Mouse (Mus musculus): ENCODE data around the gene Ttll8.

The Ttll8 gene

DNA sequence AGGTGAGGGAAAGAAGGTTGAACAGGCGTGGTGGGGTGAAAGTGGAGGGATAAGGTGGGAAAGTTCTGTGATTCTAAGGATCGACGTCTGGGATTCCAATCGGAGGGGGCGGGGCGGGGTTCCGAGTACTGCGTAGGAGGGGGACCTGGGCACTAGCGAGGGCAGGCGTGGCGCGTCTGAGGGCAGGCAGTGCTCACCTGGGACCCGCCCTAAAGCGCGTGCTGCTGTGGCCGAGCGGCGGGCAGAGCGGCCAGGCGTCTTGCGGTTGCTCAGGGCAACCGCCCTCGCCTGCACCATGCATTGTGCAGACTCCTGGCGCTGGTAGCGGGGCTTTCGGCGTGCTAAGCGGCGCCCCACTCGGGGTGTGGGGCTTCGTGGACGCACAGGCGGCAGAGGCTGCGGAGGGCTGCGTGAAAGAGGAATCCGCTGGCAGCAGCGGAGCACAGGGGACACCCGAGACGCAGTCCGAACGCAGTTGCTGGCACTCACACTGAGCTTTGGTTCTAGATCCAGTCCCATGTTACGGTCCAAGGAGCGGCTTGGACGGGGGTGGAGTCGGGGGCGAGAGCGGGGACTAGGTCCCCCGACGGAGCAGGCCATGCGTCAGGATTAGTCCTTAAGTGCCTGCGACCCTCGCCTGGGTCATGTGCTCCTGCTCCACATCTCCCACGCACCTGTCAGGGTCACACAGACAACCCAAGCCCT, at the start of gene Ttll8:
Gene Ttll8 (minus strand): TSS at position 51 of the 705 bp plus-strand sequence.
- DNase-seq (ENCODE audit: low read depth, low spot score), result peak; percentile 18

DNA sequence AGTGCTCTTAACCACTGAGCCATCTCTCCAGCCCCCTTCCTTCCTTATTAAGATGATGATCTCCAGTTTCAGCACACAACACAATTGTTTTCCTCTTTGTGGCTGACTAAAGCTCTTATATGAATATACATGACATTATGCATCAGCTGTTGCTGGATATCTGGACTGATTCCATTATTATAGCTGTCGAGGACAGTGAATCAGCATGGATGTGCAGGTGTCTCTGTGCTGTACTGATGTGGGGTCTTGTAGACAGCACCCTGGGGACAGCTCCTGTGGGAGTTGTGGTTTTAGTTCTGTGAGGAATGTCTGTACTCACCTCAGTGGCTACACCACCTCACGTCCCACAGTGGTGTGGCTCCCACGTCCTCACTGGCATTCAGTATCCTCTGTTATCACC, 47.0 kb upstream of the Ttll8 start:
- DNase-seq (ENCODE audit: low read depth, low spot score), result no peak

DNA sequence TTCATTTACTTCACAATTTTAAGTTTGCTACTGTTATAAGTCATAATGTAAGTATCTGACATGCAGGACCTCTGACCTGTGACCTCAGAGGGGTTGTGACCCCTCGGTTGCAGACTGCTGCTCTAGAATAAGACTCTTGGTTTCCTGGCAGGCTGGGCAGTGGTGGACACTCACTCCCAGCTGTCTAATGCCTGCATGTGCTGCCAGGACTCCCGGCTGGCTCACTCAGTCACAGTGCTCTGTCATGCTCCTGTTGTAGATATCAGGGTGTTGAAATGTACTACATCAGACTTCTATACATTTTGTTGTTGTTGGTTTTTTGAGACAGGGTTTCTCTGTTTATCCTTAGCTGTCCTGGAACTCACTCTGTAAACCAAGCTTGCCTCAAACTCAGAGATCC, 46.1 kb upstream of the Ttll8 start:
- no peak for DNase-seq (ENCODE audit: low read depth, low spot score)

DNA sequence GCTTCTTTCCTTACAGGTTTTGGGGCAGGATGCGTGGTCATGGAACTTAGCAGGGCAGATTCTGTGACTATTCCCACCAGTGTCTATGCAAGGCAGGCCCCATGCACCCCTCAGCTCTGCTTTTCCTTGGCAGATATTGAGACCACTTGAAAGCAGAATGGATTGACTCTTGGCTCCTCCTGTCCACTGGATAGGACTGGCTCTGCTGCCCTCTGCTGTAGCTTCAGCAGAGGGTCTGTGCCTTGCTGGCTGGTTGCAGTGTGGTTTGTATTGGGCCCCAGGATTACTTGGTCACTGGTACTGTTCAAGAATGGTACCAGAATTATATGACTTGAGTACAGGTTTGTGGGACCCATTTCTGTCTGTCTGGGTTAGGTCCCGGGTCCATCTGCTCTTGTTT, 44.9 kb upstream of the Ttll8 start:
- DNase-seq (ENCODE audit: low read depth, low spot score), result peak; percentile 14

DNA sequence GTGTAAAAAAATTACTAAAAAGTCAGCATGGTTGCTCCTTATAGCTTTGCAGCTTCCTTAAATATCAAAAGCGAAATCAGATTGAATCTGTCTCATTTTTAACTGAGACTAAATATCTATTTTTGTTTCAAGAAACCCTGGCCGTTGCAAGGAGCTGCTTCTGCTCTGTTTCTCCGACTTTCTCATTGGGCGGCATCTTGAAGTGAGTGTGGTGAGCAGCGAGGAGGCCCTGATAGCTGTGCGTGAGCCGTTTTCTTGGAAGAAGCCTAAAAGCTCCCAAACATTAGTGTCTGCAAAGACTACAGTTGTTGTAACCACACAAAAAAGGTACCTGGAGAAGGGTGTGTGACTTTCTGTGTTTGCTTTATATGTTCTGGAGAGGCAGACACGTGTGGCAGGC, 44.4 kb upstream of the Ttll8 start:
- DNase-seq (ENCODE audit: low read depth, low spot score), result peak; percentile 23

DNA sequence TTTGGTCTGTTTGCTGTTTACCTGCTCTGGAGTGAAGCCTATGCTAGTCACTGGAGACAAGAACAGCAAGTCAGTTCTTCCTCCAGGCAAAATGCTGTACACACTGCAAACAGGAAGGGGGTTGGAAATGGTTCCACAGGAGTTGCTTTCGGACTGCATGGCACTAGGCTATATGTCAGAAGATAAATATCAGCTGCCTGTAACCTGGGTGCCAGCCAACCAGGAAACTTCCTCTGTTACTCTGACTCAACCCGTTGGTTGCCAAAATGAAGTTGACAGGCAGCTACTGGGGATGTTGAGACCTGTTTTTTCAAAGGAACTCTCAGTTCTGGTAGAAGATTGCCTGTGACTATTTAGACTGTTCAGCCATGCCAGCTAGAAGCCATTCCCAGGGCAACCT, 35.0 kb upstream of the Ttll8 start:
- no peak for DNase-seq (ENCODE audit: low read depth, low spot score)

DNA sequence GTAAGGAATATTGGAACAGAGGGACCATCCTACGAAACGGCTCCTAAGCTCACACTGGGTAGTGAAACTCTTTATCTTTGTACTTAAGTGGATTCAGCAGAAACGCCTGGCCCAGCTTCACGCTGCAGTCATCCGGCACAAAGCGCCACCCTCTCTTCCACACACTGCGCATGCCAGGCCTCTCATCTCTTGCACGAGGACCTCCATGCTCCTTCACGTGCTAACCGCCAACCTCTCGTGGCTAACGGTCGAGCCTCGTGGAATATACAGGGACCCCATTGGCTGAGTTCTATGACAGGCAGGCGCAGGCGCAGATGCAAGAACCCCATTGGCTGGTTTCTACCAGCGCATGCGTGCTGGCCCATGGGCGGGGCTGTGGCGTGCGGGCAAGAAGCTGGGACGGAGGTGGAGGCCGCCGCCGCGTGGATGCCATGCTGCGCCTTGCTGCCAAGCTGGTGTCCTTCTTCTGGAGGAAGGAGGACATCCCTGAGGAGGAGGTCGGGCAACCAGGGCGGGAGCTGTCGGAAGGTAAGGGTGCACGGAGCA, 28.4 kb upstream of the Ttll8 start, which contains the start of gene Mov10l1:
Gene Mov10l1 (plus strand): TSS at position 376 of the 546 bp plus-strand sequence.
- no peak for DNase-seq (ENCODE audit: low read depth, low spot score)

DNA sequence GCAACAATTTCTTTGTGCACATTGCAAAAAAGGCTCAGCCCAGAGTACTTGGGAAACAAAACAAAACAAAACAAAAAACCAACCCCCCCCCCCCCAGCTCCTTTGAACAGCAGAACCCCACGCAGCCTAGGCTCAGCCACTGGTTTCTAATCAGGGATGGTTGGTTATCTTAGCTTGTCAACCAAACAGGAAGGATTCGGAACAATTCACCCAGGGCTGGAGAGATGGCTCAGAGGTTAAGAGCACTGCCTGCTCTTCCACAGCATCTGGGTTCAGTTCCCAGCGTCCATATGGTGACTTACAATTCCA, 24.9 kb upstream of the Ttll8 start:
- no peak for DNase-seq (ENCODE audit: low read depth, low spot score)

DNA sequence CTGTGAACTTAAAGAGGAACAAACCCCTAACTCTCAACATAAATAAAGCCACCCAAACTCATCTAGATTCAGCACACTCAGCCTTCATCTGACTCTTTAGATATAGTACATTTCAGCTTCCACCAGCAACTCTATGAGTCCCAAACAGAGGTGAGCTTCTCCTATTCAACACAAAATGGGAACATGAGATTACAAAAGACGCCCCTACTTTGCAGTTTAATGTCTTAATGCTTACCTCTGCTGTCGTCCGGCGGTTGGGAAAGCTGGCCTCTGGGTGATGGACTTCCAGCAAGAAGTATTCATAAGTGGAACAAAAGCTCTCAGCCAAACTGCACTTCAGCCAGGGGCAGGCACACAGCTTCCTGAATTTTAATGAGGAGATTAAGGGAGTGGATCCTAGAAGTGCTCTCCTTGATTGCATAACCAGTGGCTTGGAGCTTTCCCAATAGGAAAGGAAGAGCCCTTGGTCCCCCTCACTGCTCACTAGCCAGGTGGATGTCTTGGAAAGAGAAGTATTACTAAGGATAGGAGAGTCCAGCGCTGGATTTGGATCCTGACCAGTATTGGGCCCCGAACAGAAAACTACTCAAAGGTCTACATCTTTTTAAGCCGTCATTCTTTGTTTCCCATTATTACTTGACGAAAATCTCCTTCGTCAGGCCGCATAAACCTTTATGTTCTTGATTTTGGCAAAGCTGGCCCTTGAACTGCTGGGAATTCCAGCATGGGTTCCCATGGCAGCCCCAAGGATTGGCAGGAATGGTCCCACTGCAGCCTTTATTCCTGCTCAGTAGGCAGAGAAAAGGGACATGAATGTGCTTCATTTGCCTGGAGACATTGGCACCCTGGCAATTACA, 24.3 kb upstream of the Ttll8 start, which contains the start of gene Mlc1:
Gene Mlc1 (minus strand): TSS at position 727 of the 857 bp plus-strand sequence.
- DNase-seq (ENCODE audit: low read depth, low spot score), result peak; percentile 54

DNA sequence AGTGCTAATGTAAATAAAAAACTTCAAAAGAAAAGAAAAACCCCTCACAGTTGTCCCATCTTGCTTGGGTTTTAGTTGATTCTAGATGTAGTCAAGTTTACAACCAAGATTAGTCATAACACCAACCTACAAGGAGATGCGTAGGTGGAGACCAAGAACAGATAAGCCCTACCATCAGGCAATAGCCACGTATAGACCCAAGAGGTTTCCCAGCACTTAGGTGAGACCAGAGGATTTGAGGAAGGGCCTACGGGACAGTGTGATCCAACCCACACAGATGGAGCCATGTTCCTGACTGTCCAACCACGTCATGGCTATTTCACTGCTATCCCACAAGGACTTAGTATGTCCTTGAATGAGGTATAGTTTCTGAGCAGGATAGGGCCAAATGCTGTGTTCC, 18.1 kb upstream of the Ttll8 start:
- DNase-seq (ENCODE audit: low read depth, low spot score), result no peak

DNA sequence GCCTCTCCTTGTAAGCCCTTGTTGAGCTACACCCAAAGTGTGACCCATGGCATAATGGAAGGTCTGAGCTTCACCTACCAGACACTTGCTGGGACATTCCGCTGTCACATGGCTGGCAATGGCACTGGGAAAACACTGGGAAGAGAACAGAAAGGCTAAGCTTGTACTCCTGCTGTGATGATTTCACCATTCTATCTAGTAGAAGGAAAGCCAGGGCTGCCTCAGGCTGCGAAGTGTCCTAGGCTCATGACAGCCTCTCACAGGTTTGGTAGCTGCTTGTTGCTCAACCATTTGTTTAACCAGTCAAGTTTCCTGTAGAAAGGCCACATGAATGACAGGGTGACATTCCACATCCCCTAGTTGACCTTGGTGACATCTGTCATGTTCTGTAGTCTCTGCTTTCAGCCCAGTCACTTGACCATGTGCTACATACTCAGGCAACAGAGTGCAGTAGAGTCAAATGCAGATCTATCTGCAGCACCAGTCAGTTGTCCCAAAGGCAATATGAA, 9.9 kb upstream of the Ttll8 start:
- no peak for DNase-seq (ENCODE audit: low read depth, low spot score)

DNA sequence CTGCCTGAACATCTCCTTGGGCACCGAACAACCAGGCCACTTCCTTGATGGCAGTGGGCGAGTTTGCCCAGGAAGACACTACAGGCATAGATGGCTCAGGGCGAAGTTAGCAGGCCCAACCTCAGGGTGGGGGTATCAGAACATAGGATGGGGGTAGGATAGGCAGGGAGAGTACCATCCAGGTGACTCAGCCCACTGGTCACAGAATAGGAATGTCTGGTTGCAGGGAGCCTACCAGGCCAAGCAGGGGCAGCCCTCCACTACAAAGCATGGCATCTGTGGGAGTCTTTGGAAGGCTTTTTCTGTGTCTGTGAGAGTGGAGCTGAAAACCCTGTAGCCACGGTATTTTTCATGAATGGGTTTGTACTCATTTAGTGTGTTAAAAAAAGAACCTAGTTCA, 3.3 kb upstream of the Ttll8 start:
- no peak for DNase-seq (ENCODE audit: low read depth, low spot score)

DNA sequence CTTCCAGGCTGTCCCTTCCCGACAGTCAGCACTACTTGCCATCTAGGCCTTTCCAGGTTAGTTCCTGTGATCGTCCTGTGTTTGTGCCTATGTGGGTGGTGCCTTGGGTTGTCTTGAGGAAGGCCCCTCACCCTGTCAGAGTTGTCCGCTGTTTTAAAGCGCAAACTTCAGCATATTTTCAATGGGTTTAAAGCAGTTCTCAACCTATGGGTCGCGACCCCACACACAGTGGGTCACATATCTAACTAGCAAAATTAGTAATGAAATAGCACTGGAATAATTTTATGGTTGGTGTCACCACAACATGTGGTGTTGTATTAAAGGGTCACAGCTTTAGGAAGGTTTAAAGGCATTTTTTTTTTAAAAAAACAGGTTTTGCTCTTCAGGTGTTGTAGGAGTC, 1.1 kb upstream of the Ttll8 start:
- DNase-seq (ENCODE audit: low read depth, low spot score), result no peak

DNA sequence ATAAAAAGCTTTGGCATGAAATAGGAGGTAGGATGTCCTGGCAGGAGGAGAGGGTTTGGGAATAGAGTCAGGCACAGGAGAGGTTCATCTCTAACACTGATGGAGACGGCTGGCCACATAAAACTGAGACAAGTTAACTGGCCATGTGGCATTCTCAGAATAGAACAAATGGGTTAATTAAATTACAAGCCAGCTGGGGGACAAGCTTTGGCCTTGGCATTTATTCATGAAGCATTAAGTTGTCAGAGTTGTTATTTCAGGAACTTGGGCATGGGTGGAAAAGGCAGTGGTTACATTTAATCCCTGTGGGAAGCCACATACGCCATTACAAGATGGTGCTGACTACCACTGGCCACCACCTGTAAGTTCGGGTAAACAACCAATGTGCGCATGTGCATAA, 3.0 kb downstream of the Ttll8 start:
- DNase-seq (ENCODE audit: low read depth, low spot score), result no peak

DNA sequence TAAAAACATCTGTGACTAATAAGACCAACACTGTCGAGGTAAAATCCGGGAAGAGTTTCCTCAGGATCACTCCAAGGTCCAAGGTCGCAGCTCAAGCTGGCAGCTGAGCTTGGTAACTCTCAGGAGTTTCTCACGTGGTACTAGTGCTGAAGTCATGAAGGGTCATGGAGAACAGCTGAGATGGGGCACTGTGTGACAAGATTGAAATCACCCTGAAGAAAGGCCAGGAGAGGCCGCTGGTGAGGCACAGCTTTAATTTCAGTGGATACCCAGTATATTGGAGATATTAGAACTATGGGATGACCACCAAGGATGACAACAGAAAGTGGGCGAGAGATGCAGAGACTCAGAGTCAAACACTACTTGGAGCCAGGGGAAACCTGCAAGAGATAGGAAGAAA, 7.4 kb downstream of the Ttll8 start:
- no peak for DNase-seq (ENCODE audit: low read depth, low spot score)

DNA sequence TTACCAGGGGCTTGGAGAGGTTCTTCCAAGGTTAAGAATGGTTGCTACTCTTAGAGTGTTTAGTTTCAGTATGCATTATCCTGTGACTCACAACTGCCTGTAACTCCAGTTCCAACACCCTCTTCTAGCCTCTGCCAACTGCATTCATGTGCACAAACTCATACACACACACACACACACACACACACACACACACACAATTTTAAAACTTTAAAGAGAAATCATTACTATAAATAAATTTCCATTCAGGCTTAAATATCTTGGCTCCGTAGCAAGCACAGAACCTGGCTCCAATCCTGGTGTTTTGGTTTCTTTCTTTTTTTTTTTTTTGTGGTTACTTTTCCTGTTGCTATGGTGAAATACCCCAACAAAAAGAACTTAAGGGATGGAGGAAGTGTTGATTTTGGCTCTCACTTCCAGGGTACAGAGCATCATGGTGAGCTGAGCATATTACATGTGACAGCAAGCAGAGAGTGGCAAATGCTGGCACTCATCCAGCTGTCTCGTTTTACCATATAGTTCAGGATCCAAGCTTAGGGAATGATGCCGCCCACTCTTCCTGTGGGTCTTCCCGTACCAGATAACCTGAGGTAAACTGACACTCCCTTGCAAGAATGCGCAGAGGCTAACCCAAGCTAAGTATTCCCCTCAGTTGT, 10.2 kb downstream of the Ttll8 start:
- peak; percentile 50 for DNase-seq (ENCODE audit: low read depth, low spot score)

DNA sequence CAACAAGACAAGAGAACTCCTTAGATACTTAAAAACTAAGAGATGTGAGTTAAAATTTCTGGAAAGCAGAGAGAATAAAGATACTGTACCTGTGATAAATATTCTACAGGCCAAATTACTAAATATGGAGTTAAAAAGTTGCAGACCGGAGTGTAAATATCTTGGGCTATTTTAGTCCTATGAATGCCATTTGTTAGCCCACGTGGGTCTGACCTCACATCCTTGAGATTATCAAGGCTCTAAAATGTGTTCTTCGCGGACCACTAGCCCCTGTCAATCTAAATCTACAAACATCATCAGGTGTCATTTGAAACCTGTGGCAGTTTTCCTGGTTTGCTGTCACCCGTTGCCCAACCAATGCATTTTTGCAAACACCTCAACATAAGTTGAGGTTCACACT, 11.4 kb downstream of the Ttll8 start:
- DNase-seq (ENCODE audit: low read depth, low spot score), result no peak

DNA sequence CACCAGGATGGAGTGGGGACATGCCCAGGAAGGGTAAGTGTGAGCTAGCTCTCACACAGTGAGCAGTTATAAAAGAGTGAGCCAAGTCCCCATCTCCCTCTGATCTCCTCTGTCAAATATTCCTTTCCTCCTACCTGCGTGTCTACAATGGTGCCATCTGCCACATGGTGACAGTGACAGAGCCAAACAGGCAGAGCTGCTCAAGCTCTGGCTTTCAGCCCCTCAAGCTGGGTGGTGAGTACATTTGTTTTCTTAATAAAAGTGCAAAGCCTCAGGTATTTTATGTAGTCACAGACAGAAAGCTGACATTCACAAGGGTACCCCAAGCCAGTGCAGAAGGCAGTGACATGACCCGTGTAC, 16.9 kb downstream of the Ttll8 start:
- peak; percentile 54 for DNase-seq (ENCODE audit: low read depth, low spot score)

DNA sequence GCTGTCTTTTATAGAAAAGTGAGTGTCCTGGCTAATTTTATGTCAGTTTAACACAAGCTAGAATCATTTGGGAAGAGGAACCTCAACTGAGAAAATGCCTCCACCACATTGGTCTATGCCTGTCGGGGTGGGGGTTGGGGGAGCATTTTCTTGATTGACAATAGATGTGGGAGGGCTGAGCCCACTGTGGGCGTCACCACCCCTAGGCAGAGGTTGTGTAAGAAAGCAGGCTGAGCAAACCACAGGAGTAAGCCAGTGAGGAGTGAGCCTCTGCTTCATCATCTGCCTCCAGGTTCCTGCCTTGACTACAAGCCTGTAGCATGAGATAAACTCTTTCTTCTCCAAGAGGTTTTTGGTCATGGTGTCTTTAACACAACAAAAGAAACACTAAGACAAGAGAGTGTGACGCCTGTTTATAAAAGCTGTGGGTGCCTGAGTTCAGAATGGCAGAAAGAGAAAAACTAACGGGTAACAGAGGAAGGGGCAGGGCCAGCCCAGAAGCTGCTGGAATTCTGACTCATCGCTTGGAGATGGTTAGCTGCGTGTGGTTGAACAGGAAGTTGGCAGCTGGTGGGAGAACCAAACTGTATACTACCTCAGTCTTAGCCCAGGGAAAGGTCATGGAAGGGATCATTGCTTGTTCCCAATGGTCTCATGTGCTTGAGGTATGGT, 17.5 kb downstream of the Ttll8 start:
- DNase-seq (ENCODE audit: low read depth, low spot score), result peak; percentile 60

DNA sequence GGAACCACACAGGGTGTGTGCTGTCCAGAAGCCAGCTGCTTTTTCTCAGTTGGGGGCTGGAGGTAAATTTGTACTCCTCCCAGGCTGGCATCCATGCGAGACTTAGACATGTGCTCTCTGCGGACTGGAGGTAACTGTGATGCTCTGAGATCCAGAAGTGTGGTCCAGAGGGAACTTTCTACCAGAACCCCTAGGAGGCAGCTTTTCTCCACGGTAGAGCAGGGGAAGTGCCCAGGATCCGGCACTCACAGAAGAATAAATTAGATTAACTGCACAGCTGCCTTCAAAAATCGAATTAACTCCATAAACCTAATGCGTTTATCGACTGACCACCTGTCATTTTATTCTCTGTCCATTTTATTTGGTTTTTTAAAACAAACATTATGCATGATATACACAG, 20.1 kb downstream of the Ttll8 start:
- DNase-seq (ENCODE audit: low read depth, low spot score), result peak; percentile 65

DNA sequence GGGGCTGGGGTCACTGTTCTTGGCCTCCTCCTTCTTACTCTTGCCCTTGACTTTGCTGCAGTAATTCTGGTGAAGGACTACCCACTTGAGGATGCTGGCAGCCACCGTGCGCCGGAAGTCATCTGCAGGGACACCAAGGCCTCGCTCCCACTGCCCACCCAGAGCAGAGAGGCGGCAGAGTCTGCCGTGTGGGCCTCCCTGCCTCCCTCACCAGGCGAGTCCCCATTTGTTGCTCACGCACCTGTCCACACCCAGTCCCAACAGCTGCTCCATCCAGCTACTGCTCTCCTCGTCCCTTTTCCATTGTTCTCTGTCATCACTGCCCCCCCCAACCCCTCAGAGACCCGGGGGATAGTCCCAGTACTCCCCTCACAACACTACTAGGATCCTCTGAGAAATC, 21.6 kb downstream of the Ttll8 start:
- DNase-seq (ENCODE audit: low read depth, low spot score), result no peak

DNA sequence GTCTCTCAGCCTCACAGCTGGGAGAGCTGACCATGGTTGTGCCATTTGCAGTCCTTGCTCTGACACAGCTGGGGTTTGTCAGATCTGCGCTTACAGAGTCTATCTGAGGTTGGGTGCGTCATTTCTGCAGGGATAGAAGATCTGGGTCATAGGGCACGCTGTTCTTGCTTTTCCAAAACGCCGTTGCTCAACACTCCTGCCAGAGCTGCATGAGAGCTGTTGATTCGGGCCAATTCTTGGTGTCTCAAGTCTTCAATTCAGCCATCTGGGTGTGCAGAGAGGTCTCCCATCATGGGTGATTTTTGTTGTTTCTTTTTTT, 32.3 kb downstream of the Ttll8 start:
- DNase-seq (ENCODE audit: low read depth, low spot score), result no peak

Data from brain, adult 2 months (tissue).